Mouse (Mus musculus) erythroid progenitor cell, adult 5-6 weeks (primary cell): Measurements from ENCODE around the gene Anapc2. TPM values are rescaled to one million over a fixed set of nuclear protein-coding genes. Genes with fewer than 3 reads are reported as not detected.
A peak's percentile ranks its signal among the peaks of the same experiment; 100 is the strongest.

Experiments
- ATAC-seq: replicated peaks from 2 replicates; pipeline ENCODE4 v1.8.0; 2016; ENCODE audit warnings: moderate number of reproducible peaks, mild to moderate bottlenecking, moderate TSS enrichment, inconsistent platforms; ENCODE audit not compliant: poor library complexity, low FRiP score, severe bottlenecking
- total RNA-seq, 2 experiments: library from RNA; stranded (forward) in 1 of 2; stranded (reverse) in 1 of 2; fragments of 150-400 nt in 1 of 2; fragments of 186-747, 209-891 nt in 1 of 2; gene quantifications; 2 replicates each; pipeline versions ENCODE4 v1.2.3 to v1.2.4; 2015 to 2017; ENCODE audit warnings: low replicate concordance in 2 of 2

The Anapc2 gene
- total RNA-seq, 2 experiments from 2014 or later, result 29.7 to 55.8 TPM

DNA sequence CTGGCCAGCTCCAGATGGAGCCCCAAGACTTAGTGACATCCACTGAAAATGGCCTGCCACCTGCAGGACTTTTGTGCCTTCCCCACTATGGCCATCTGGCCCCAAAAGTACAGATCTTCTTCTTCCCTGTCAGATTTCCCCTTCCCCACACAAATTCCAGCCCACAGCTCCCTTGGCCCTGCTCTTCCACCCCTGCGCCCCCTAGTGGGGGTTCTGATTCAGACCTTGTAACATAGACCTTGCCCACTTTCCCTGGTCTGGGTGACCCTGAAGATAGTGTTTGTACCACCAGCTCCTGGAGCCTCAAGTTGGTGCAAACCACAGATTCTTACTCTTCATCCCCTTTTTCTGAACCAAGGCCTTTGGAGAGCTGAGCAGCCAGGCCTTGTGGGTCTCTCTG lies 20.6 kb downstream of the Anapc2 start:
- peak; percentile 58; the same call in 1 of the 2 replicates for ATAC-seq

DNA sequence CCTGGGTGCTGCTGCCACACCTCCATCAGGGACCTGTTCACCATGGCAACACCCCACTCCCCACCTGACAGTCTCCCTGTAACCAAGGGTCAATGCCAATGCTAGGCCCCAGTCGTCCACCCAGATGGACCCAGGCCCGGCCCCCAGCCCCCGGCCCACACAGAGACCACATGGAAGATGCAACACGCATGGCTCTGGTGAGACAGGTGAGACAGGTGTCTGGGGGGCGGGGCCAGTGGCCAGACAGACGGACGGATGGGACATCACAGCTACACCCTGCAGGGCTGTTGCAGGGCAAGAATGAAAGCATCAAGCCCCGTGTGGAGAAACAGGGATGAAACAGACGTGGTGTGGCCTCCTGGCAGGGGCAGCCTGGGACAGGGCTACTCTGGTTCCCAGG lies 21.4 kb downstream of the Anapc2 start:
- no peak for ATAC-seq

DNA sequence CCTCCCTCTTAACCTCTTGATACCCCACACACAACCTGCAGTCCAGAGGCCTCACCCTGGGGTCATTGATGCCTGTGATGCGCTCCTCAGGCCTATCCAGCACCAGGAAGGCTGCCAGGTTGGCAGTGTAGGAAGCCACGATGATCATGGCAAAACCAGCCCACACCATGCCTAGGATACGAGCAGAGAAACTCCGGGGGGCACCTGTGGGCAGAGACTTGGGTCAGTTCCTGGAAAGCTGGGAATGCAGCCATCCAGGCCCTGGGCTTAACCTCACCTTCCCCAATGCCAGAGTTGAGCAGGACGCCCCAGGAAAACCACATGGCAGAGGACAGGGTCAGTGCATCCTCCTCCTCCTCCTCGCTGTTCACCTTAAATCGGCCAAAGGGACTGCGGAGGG lies 24.8 kb downstream of the Anapc2 start:
- ATAC-seq, result no peak

DNA sequence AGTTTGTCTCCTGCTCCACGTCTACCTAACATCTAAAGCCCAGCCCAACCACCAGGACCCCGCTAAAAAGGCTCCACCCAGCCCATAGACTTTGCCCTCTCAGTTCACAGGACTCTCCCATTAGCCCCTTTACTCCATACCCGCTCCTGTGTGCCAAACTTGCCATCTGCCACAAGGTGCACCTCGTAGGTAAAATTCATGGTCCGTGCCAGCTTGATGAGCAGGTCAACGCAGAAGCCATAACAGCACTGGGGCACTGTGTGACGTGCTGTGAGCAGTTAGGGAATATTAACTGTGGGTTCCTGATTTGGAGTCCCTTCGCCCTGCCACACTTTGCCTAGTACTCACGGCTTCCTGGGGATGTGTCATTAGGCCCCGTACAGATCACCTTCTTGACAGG lies 25.8 kb downstream of the Anapc2 start:
- no peak for ATAC-seq

DNA sequence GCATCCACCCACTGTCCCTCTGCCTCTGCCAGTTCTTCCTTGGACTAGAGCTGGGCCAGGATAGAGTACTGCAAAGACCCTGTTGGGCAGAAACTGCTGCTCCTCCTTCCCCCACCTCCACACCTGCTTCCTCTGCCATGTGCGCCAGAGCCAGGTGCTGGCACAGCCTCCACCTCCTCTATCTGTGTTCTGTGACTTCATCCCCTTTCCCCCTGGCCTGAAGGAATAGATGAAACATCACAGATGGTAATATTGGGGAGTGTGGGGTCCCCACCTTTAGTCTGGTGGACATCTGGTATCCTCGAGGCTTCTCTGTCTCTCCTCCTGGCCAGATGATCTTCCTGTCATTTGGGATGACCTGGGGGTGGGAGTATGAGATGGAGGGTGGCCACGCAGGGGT lies 31.2 kb downstream of the Anapc2 start:
- no peak for ATAC-seq

DNA sequence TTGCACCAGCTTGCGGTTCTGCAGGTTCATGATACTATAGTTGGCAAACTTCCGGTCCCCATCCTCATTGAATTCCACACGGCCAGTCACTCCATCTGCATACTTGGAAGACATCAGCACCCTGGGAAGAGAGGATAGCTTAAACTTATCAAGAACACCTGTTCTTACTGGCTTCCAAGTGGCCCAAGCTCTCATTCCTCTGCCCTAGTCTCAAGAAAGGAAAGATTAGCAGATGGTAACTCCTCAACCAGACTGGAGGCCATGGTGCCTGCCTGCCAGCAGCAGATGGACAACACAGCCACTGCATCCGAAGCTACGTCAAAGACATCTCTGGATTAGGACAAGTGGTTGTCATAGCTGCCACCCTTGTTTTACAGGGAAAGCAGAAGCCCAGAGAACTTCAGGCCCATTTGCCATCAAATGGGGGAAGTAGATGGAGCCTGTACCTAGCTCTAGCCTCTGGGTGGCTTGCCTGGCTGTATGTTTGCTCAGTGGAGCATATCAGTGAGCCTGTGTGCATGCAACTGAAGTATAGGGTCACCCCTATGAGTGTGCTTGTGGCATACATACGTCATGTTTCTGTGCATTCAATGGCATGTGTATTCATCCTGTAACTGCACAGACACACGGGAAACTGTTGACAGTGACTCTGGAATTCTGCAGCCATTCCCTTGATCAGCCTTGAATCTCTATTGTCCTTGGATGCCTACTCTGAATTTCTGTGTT lies 31.8 kb downstream of the Anapc2 start:
- no peak for ATAC-seq

DNA sequence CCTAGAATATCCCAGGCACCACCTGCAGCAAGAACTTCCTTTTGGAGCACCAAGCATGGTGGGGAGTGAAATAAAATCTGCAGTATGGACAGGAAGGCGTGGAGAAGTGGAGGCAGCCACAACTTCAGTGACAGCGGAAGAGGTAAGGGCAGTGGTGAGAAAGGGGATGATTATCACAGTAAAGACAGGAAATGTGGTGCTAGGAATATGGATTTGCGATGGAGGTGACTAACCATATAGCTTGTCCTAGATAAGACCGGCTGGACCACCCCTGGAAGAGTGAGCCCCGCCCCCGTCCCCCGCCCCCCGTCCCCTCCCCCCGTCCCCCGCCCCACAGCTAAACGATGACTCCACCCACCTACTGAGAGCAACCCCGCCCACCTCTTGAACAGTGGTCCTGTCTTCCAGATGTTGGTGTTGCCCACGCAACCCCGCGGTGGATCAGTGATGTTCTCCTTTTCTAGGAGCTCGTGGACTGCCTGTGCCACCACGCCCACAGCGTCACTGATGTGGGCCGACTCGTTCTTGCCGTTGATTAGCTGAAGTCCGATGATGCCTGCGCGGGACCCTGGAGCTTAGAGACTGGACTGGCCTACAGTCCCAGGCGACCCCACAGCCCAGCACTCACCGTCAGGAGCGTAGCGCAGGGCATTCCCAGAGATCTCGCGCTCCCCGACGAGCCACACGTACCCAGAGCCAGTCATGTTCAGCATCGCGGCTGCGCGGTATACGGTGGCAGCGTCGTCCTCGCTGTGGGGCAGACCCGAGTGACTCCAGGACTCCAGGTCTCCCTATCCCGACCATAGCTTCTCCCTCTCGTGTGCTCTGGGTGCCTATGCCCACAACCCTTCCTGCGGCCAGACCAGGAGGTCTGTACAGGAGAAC lies 32.6 kb downstream of the Anapc2 start:
- 0 out of 2 replicates have a peak, but pooled peaks have one; percentile 7 for ATAC-seq

DNA sequence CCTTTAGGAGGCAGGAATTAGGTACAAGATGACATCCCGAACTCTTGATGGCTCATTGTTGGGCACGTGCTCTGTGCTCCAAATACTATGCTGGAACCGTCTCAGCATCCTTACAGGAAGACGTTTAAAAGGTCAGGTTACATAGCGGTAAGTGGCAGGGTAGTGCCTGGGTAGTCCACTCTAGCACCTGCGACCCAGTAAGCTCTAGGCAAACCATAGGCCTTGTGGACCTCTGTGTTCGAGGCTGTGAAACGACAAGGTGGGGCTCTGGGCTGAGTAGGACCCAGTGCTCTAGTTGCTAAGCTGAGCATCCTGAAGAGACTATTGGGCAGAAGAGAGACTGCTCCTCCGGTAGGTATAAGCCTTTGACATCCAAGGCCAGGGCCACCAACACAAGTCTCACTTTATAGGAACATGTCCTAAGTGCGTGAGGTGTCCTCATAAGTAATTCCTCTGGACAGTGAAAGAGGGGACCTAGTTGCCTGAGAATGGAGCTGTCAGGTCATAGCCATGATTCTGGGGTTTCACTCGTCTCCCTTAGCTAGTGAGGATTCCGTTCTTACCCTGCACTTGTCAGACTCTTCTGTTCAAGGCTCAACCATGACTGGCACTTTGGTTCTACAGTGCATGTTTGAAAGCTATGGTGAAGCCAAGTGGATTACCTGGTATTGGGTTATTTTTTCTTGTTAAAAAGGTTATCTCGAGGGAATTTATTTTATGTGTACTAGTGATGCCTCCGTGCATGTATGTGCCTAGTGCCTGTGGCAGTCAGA lies 33.5 kb downstream of the Anapc2 start:
- ATAC-seq, result no peak

DNA sequence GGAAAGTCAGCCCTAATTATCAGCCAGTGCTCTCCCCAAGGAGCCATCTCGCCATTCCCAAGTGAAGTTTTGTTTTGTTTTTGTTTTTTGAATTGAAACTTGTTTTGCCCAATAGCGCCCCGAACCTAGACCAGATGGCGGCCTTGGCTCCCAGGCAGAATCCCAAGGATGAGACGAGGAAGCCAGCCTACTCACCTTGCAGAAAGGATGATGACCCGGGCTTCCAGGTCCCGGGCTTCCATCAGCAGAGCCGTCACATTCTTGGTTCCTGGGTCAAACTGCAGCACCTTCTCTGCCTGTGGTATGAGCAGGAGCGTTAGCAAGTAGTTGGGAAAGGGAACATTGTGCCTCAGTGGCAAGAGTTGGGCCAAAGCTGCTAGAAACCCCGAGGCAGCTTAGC lies 37.9 kb downstream of the Anapc2 start:
- ATAC-seq, result no peak

DNA sequence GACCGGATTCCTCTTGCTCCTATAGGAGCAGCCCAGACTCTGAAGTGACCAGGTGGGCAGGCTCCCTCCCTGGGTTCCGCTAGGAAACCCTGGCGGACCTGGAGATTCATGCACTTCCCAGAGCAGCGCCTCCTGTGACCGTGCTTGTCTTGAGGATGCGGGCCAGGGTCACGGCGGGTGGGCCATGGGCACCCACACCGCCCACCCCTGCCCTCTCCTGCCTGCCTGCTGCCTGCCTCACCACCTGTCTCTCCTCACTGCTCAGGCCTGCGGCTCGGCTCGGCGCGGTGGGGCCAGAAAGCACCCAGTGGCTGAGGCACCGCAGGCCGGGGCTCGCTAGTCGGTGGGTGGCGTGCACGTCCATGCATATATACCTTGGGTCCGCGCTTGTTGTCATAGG lies 38.7 kb downstream of the Anapc2 start:
- no peak for ATAC-seq

DNA sequence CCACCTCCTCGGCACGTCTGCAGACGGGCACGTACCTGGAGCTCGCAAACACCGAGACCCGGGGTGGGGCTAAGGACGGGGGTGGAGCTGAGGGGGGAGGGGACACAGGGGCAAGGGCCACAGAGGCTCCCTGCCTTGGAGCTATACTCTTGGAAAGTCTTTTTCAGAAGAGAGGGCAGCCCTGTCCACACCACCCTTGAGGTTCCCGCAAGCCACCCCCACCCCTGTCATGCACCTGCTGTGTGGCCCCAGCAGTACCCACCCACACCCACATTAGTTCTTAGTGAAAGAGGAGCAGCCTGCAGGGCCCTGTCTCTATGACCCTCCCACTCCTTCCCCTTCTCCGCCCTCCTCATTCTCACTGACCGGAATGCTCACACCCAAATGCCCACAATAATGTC lies 39.2 kb downstream of the Anapc2 start:
- ATAC-seq, result no peak

DNA sequence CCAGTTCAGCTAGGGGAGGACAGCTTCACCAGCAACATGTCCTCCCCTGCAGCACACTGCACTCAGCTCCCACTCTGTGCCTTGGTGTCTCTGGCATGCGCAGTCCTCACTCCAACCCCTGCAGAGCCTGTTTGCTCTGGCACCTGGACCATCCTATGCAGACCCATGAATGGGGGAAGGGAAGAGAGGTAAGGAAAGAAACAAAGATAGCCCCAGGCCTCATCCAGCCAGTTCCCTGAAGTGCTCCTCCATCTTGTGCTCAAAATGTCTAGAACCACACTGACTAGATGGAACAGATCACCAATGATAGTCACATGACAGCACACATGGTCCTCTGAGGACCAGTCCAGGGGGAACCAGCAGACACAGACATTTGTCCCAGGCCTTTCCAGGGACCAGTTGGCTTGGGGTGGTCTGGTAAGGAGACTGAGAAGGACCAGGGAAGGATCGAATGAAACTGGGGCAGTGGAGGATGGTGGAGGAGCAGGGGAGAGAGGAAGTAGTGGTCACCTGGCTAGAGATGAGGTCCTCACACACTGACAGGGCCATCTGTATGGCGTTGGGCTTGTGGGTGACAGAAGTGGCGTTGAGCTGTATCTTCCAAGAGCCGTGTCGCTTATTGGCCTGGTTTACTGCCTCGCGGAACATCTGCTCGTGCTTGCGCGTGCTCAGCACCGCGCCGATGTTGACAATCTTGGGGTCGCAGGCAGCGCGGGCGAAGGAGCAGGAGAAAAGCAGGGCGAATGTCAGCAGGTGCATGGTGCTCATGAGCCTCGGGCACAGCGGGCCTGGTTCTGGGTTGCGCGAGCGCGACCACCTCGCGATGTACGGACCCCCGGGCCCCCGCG lies 46.1 kb downstream of the Anapc2 start:
- no peak for ATAC-seq

DNA sequence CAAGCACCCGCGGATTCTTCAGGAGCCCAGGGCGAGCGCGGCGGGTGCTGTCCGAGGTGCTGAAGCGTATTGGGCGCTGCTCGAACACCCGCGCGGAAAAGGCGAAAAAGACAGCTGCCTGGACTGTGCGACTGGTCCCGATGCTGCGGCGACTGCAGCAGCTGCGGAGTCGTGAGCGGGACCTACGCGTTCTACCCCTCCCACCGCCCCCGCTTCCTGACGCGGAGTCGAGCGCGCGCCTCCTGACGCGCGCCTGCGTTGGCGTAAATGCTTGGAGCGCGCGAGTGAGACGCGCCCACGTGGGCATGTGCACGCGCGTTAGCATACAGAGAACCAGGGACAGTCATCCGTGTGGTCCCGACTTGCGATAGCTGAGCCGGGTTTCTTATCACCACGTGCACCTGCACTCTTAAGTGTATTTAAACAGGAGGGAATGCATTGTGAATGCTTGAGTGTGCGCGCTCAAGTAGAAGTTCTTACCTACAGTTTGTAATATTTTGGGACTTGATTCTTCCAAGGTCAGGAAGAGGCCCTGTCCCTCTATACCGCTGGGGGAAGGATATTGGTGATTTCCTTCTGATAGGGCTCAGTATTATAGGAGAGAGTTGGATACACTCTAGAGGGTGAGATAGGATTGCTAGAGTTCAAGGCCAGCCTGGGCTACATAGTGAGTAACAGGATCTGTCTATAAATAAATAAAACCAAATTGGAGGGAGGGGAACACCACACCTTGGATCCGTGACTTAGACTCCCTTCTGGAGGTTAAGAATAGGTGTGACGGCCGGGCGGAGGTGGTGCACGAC lies 46.9 kb downstream of the Anapc2 start, which contains the start of gene Grin1:
Grin1 (minus strand) TSS at position 217 of the 803 bp plus-strand sequence.
- no peak for ATAC-seq

DNA sequence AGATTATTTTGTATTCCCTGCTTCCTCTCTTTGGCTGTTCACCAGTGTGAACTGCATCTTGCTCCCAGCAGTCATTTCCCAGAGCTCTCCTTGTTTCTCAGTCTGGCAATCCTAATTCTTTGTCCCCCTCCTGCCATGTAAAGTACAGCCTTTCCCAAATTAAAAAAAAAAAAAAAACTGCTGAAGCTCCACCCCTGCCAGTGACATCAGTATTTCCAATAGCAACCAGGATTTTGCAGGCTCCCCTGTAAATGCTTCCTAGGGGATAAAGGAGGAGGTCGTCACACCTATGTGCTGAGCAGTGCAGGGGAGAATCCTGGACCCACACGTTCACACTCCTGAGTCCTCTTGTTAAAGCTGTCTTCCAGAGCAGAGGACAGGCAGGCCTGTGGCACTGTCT lies 47.8 kb downstream of the Anapc2 start:
- no peak for ATAC-seq

DNA sequence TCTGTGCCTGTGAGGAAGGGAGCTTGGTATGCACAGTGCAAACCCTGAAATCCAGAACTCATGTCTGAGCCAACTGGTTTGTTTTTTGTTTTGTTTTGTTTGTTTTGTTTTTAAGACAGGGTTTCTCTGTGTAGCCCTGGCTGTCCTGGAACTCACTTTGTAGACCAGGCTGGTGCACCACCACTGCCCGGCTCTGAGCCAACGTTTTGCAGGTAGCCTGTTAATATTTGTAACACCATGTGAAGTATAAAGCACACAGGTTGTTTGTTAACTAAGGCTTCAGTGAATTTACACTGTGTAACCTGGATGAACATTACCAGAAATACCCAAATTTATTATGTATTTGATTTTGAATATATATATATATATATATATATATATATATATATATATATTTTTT lies 53.8 kb downstream of the Anapc2 start:
- no peak for ATAC-seq

DNA sequence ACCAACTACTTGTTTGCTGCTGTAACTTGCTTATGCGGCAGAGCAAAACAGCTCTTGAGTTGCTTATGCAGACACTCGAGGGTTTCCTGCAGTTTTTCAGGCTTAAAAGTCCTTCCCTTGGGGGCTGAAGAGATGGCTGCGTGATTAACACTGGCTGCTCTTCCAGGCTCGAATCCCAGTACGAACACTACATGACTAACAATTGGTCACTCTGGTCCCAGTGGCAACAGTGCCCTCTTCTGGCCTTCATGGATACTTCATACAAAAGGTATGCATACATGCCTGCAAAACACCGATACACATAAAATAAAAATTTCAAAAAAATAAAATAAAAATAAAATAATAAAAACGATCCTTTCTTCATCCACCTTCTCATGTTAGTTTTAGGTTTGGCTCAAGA lies 56.2 kb downstream of the Anapc2 start:
- ATAC-seq, result no peak

DNA sequence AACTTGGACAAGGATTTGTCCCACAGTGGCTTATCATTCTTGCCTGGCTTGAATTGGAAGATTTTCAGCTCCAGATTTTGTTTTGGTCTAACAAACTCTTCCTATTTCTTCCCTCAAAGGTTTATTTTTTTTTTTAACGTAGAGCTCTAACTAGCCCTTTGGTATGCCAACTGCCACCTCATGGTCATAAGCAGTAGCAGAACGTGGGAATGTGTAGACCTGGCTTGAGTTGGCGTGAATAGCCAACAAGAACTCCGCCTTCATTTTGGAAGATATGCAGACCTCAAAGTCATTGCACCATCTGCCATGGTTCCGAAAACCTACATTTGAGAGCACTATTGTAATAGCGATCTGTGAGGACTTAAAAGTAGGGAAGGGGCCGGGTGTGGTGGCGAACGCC lies 59.2 kb downstream of the Anapc2 start:
- ATAC-seq, result no peak

DNA sequence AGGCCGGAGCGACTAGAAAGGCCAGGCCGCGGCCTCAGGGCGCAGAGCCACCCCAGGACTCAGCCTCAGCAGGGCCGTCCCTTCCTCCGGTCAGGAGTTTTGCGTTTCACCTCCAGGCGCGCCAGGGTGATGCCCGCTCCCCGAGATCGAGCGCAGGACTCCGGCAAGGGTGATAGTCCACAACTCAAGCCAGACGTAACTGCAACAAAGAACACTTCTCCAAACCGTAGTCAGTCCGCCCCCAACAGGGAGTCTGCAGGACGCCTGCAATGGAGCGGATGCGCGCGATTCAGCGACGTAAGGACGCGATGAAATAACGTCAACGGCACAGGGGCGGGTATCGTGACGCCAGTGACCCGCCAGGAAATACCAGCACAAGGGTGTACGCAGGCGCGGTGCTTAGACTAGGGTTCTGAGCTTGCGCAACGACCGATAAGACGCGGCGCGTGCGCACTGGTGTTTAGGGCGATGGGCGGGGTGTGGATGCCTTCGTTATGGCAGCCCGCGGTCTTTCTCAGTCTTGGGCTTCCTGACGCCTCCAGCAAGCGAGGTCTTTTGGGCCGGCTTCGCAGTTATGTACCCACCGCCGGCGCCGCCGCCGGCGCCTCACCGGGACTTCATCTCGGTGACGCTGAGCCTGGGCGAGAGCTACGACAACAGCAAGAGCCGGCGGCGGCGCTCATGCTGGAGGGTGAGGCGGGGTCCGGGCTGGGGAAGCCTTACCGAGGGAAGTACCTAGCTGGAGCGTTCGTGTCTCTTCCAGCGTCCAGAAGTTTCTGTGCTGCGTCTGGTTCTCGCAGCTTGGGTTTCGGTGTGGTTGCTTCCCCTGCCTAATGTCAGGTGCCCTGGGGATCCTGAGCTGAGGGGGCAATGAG lies 60.2 kb downstream of the Anapc2 start, which contains the start of gene Man1b1:
Man1b1 (plus strand) TSS at position 53 of the 875 bp plus-strand sequence.
- ATAC-seq, result peak; percentile 97
